Mouse (Mus musculus) spleen, postnatal 10 days (tissue): ENCODE measurements around the gene Ifit1.
A peak's percentile ranks its signal among the peaks of the same experiment; 100 is the strongest.

Source experiments
- DNase-seq, 2 experiments: peaks; one replicate each; pipeline ENCODE4 v3.0.0; 2021 to 2022; ENCODE audit warnings: low spot score in 2 of 2

The Ifit1 gene

GRCm38 (mm10) chr19:34655227-34655805 lies 14.6 kb downstream of the Ifit1 start:
- DNase-seq, result no peak

- peak; percentile 52 to 54 for DNase-seq
Observed at GRCm38 (mm10) chr19:34656511-34657298, 16.0 kb downstream of the Ifit1 start.

GRCm38 (mm10) chr19:34662067-34662507 lies 21.4 kb downstream of the Ifit1 start:
- DNase-seq, result peak in 1 of 2 experiments; percentile 48

- no peak for DNase-seq
Observed at GRCm38 (mm10) chr19:34662740-34663139, 22.1 kb downstream of the Ifit1 start.

GRCm38 (mm10) chr19:34666127-34666526 lies 25.5 kb downstream of the Ifit1 start:
- peak; percentile 65 to 77 for DNase-seq

GRCm38 (mm10) chr19:34673476-34673875 lies 32.8 kb downstream of the Ifit1 start:
- DNase-seq, result no peak

GRCm38 (mm10) chr19:34678428-34678827 lies 37.8 kb downstream of the Ifit1 start:
- DNase-seq, result no peak

GRCm38 (mm10) chr19:34684857-34685256 lies 44.2 kb downstream of the Ifit1 start:
- peak in 1 of 2 experiments; percentile 56 for DNase-seq

GRCm38 (mm10) chr19:34685530-34685929 lies 44.9 kb downstream of the Ifit1 start:
- no peak for DNase-seq

- no peak for DNase-seq
Observed at GRCm38 (mm10) chr19:34691402-34691801, 50.7 kb downstream of the Ifit1 start.

- no peak for DNase-seq
Observed at GRCm38 (mm10) chr19:34696352-34696986, 55.8 kb downstream of the Ifit1 start.

GRCm38 (mm10) chr19:34697461-34697860 lies 56.8 kb downstream of the Ifit1 start:
- DNase-seq, result no peak

GRCm38 (mm10) chr19:34698432-34698831 lies 57.8 kb downstream of the Ifit1 start:
- no peak for DNase-seq

GRCm38 (mm10) chr19:34698852-34699251 lies 58.2 kb downstream of the Ifit1 start:
- no peak for DNase-seq

- DNase-seq, result no peak
Observed at GRCm38 (mm10) chr19:34699300-34699699, 58.6 kb downstream of the Ifit1 start.
